Mouse (Mus musculus): ENCODE results near the gene Zfp668. TPM values are rescaled to one million over a fixed set of nuclear protein-coding genes. Genes with fewer than 3 reads are reported as not detected.

Gene Zfp668
- polyA plus RNA-seq, 1 experiment from 2014 or later = 37.5 TPM

DNA sequence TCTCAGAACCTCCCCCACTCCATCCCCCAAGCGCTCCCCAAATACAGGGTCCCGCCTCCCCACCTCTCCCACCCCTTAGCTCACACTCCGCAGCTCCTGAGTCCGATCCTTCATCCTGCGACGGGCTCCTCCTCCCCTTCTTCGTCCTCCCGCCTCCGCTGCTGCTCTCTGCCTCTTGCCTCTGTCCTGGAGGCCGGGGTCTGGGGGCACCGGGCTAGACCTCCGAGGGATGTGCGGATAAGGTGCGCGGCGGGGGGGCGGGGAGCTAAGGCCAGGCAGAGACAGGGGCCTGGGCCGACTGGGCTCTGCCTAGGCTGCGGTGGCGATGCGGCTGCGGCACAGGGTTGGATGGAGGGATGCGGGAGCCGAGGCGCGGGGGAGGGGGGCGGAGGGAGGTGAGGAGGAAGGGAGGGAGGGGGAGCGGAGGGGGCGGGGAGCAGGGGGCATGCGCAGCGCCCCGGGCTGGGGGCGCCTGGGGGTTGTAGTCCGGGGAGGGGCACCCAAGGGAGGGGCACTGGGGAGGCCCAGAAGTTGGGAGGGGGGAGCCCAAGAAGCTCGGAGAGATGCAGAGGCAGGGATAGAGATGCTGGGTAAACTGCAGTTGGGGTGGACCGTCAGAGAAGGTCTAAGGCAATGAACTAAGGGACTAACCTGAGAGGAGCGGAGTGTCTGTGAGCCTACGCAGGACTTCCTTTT lies 52.3 kb downstream of the Zfp668 start, which contains the start of the genes Stx4a and Stx1b:
Stx4a (plus strand) TSS at position 119 of the 696 bp plus-strand sequence.
Stx1b (minus strand) TSS at position 374 of the 696 bp plus-strand sequence.
- Histone ChIP-seq H3K9me3 (replicated peaks) (no peaks in the 10 kb centered on the region), H3K36me3 (no peaks in the 10 kb centered on the region), H3K4me2 (replicated peaks) (peak within 1 kb of the TSS; percentile 54), H3K27ac (peak within 1 kb of the TSS; percentile 85), H3K27me3 (no peaks in the 10 kb centered on the region), H3K4me1 (peaks cover 27% of the 10 kb centered on the region), H3K9ac (peak within 1 kb of the TSS; percentile 83), H3K4me3 (peak within 1 kb of the TSS; percentile 64)
- 4% methylated on average over 32 of the region's 38 CpGs for WGBS
- peak; percentile 91 for ATAC-seq (ENCODE audit: low FRiP score)

DNA sequence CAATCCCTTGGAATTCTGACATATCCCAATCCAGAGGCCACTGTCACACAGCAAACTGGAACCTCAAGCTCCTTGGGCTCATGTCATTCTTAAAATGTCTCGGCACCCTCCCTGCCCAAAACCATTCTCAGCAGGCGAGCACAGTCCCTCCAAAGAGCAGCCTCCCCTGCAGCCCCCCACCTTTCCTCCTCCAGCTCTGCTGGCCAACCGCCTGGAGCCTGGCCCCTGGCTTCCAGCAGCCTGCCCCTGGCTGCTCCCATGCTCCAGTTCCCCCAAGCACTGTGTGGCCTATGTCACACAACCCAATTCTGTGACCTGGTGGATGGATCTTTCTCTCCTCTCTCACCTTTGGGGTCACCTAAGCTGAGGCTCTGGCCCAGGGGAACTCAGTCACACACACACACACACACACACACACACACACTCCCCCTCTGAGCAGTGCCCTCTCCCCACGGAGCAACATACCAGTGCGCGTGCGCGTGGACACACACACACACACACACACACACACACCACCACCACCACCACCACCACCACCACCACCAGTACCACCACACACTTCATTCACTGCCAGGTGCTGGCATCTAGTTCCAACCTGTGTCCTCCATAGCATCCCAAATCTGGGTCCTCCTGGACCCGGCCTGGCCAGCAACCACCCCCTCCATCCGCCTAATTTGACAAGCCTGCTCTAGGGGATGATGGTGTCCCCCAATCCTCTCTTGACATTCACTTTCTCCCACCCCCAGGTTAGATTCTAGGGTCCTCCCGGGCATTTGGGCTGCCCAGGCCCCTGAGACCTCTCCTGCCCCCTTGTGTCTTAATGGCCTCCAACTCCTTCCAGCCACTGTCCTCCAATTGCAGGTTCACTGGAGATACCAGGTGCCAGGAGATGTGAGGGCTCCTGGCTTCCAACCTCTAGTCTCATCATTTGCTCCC lies 53.1 kb downstream of the Zfp668 start:
- Histone ChIP-seq H3K27me3 (no peaks in the 10 kb centered on the region), H3K4me2 (replicated peaks) (peak overlapping the region; percentile 54), H3K36me3 (0 out of 2 replicates have a peak, but pooled peaks cover 3% of the 10 kb centered on the region), H3K9ac (peak overlapping the region; percentile 83), H3K9me3 (replicated peaks) (no peaks in the 10 kb centered on the region), H3K27ac (peak overlapping the region; percentile 85; the same call in 1 of the 2 replicates), H3K4me1 (peaks cover 27% of the 10 kb centered on the region), H3K4me3 (peak overlapping the region; percentile 64)
- 60% methylated on average over 11 of the region's 11 CpGs for WGBS
- ATAC-seq (ENCODE audit: low FRiP score) = peak; percentile 32

- 92% methylated on average over 3 of the region's 3 CpGs for WGBS
- Histone ChIP-seq H3K27me3 (no peaks in the 10 kb centered on the region), H3K36me3 (0 out of 2 replicates have a peak, but pooled peaks cover 6% of the 10 kb centered on the region), H3K4me3 (no peak overlapping the region), H3K27ac (no peak overlapping the region), H3K4me1 (peaks cover 27% of the 10 kb centered on the region), H3K9ac (no peak overlapping the region), H3K9me3 (replicated peaks) (no peaks in the 10 kb centered on the region), H3K4me2 (replicated peaks) (no peak overlapping the region)
- ATAC-seq (ENCODE audit: low FRiP score) = no peak
Observed at GRCm38 (mm10) chr7:127822494-127822893, 54.1 kb downstream of the Zfp668 start.

GRCm38 (mm10) chr7:127820836-127821509 lies 55.7 kb downstream of the Zfp668 start:
- H3K4me1 ChIP-seq = peaks cover 33% of the 10 kb centered on the region
- H3K27me3 ChIP-seq = no peaks in the 10 kb centered on the region
- no peaks in the 10 kb centered on the region for H3K9me3 ChIP-seq (replicated peaks)
- no peak overlapping the region for H3K27ac ChIP-seq
- no peak for ATAC-seq (ENCODE audit: low FRiP score)
- WGBS = 68% methylated on average over 13 of the region's 13 CpGs
- H3K4me3 ChIP-seq = no peak overlapping the region
- H3K9ac ChIP-seq = no peak overlapping the region
- H3K4me2 ChIP-seq (replicated peaks) = no peak overlapping the region
- H3K36me3 ChIP-seq = 0 out of 2 replicates have a peak, but pooled peaks cover 6% of the 10 kb centered on the region

DNA sequence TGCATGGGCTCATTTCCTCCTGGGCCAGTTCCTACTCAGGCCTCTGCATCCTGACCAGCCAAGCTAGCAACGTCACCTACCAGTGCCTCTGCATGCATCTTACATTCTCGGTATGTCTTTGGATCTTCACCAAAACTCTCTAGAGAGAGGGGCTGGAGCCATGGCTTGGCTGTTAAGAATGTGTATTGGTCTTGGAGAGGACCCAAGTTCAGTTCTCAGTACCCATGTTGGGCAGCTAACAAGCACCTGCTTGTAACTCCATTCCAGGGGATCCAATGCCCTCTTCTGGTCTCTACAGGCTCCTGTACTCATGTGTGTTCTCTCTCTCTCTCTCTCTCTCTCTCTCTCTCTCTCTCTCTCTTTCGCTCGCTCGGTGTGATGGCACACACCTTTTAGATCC lies 58.9 kb downstream of the Zfp668 start:
- Histone ChIP-seq H3K36me3 (peaks cover 23% of the 10 kb centered on the region), H3K9ac (no peak overlapping the region), H3K27me3 (no peaks in the 10 kb centered on the region), H3K27ac (no peak overlapping the region), H3K4me1 (peaks cover 19% of the 10 kb centered on the region), H3K4me2 (replicated peaks) (no peak overlapping the region), H3K4me3 (no peak overlapping the region), H3K9me3 (replicated peaks) (no peaks in the 10 kb centered on the region)
- no peak for ATAC-seq (ENCODE audit: low FRiP score)
- 94% methylated on average over 5 of the region's 5 CpGs for WGBS

DNA sequence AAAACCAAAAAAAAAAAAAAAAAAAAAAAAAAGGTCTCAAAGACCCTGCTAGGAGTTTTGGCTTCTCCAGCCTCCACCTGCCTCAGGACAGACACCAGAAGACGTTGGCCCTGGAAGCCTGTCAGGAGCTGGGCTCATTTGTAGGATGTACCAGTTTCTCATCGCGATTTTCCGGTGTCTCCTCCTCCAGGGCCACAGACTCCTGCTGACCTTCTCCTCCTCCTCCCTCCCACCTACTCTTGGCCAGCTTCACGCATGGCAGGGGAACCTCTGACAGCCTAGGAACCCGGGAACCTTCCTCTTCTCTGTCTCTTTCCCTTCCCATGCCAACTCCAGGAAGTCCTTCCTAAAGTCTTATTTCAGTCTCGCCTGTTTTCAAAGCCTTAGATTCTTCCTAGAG lies 59.6 kb downstream of the Zfp668 start:
- Histone ChIP-seq H3K4me1 (peaks cover 13% of the 10 kb centered on the region), H3K9ac (no peak overlapping the region), H3K4me3 (no peak overlapping the region), H3K9me3 (replicated peaks) (no peaks in the 10 kb centered on the region), H3K27ac (no peak overlapping the region), H3K4me2 (replicated peaks) (no peak overlapping the region), H3K27me3 (no peaks in the 10 kb centered on the region), H3K36me3 (peaks cover 30% of the 10 kb centered on the region)
- ATAC-seq (ENCODE audit: low FRiP score) = no peak
- WGBS = 83% methylated on average over 7 of the region's 7 CpGs

GRCm38 (mm10) chr7:127815954-127816821 lies 60.4 kb downstream of the Zfp668 start:
- Histone ChIP-seq H3K36me3 (peaks cover 37% of the 10 kb centered on the region), H3K9me3 (replicated peaks) (no peaks in the 10 kb centered on the region), H3K27ac (no peak overlapping the region), H3K27me3 (no peaks in the 10 kb centered on the region), H3K4me1 (peaks cover 10% of the 10 kb centered on the region), H3K4me3 (no peak overlapping the region), H3K4me2 (replicated peaks) (no peak overlapping the region), H3K9ac (peak overlapping the region; percentile 32)
- WGBS = 70% methylated on average over 15 of the region's 15 CpGs
- no peak for ATAC-seq (ENCODE audit: low FRiP score)

GRCm38 (mm10) chr7:127815116-127815665 lies 61.4 kb downstream of the Zfp668 start:
- no peak overlapping the region for H3K27ac ChIP-seq

DNA sequence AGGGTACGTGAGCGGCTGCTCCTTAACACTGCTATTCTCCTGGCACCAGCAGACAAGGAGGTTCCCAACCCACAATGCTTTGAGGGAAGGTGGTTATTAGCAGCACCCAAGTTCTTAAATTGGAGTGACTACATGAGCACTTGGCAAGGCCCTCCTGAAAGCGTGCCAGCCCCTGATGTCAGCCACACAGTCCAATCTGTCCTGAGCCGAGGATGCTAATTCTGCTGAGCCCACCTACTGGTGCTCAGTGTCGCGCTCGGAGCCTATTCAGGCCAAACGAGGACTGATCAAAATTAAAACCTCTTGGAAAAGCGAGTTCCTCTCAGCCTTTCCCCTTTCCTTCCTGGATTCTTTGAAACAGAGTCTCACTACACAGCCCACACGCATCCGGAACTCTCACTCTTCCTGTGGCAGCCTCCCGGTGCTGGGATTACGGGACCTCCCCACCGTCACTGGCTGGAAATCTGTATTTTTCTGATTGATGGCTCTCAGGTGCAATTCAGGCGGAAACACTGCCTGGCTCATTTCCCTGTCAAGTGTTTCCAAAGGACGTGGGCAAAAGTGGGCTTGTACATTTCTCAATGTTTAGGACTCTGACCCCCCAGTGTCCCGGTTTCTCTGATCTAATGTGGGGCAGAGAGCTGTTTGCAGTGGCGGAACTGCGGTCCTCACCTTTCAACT lies 62.2 kb downstream of the Zfp668 start:
- no peak overlapping the region for H3K27ac ChIP-seq
- ATAC-seq (ENCODE audit: low FRiP score) = no peak
- peaks cover 46% of the 10 kb centered on the region for H3K36me3 ChIP-seq
- peaks cover 10% of the 10 kb centered on the region for H3K4me1 ChIP-seq
- 89% methylated on average over 19 of the region's 19 CpGs for WGBS
- no peak overlapping the region for H3K4me3 ChIP-seq
- H3K9me3 ChIP-seq (replicated peaks) = no peaks in the 10 kb centered on the region
- H3K4me2 ChIP-seq (replicated peaks) = no peak overlapping the region
- H3K9ac ChIP-seq = no peak overlapping the region
- no peaks in the 10 kb centered on the region for H3K27me3 ChIP-seq

More at GRCm38 (mm10) chr7:127815116-127815665, 61.4 kb downstream of the Zfp668 start:
- peaks cover 10% of the 10 kb centered on the region for H3K4me1 ChIP-seq
- no peak overlapping the region for H3K4me3 ChIP-seq
- no peaks in the 10 kb centered on the region for H3K9me3 ChIP-seq (replicated peaks)
- WGBS = 94% methylated on average over 15 of the region's 15 CpGs
- H3K9ac ChIP-seq = no peak overlapping the region
- peaks cover 46% of the 10 kb centered on the region for H3K36me3 ChIP-seq
- no peak overlapping the region for H3K4me2 ChIP-seq (replicated peaks)
- no peak for ATAC-seq (ENCODE audit: low FRiP score)
- no peaks in the 10 kb centered on the region for H3K27me3 ChIP-seq

- Histone ChIP-seq H3K36me3 (peaks cover 44% of the 10 kb centered on the region), H3K4me1 (peaks cover 10% of the 10 kb centered on the region), H3K9ac (no peak overlapping the region), H3K4me2 (replicated peaks) (no peak overlapping the region), H3K4me3 (no peak overlapping the region), H3K9me3 (replicated peaks) (no peaks in the 10 kb centered on the region), H3K27me3 (no peaks in the 10 kb centered on the region), H3K27ac (no peak overlapping the region)
- ATAC-seq (ENCODE audit: low FRiP score) = no peak
- 81% methylated on average over 4 of the region's 4 CpGs for WGBS
Observed at GRCm38 (mm10) chr7:127813821-127814220, 62.8 kb downstream of the Zfp668 start.
